Mouse (Mus musculus) limb, embryonic 12.5 days (tissue): Measurements from ENCODE around the gene Csrp1. TPM values are rescaled to one million over a fixed set of nuclear protein-coding genes. Genes with fewer than 3 reads are reported as not detected.

Experiments used
- ATAC-seq: fragments of 200-750 bp; cut with Nextera tagmentation; 2 replicates; pipeline ENCODE4 v1.8.0; 2017; ENCODE audit warnings: low read depth, moderate TSS enrichment; ENCODE audit not compliant: insufficient number of reproducible peaks, insufficient read depth, low FRiP score, low TSS enrichment
- H3K27ac ChIP-seq: fragments of 300-500 bp; sonication (generic); 2 replicates; pipeline ENCODE4 v1.5.1; 2016; ENCODE audit warnings: mild to moderate bottlenecking, moderate library complexity
- H3K27me3 ChIP-seq: fragments of 300-500 bp; sonication (generic); 2 replicates; pipeline ENCODE4 v1.6.1; 2016; ENCODE audit warnings: mild to moderate bottlenecking, moderate library complexity
- H3K36me3 ChIP-seq: fragments of 300-500 bp; sonication (generic); 2 replicates; pipeline ENCODE4 v1.6.1; 2016; ENCODE audit warnings: mild to moderate bottlenecking, moderate library complexity
- H3K4me1 ChIP-seq: fragments of 300-500 bp; sonication (generic); replicated peaks from 2 replicates; pipeline ENCODE4 v1.6.1; 2016
- H3K4me2 ChIP-seq: fragments of 300-500 bp; sonication (generic); 2 replicates; pipeline ENCODE4 v1.6.1; 2016; ENCODE audit warnings: mild to moderate bottlenecking, moderate library complexity
- H3K4me3 ChIP-seq: fragments of 300-500 bp; sonication (generic); replicated peaks from 2 replicates; pipeline ENCODE4 v1.5.1; 2016; ENCODE audit warnings: mild to moderate bottlenecking
- H3K9ac ChIP-seq: fragments of 300-500 bp; sonication (generic); replicated peaks from 2 replicates; pipeline ENCODE4 v1.6.1; 2016; ENCODE audit warnings: mild to moderate bottlenecking, moderate library complexity
- H3K9me3 ChIP-seq: fragments of 300-500 bp; sonication (generic); 2 replicates; pipeline ENCODE4 v1.6.1; 2016; ENCODE audit warnings: mild to moderate bottlenecking, moderate library complexity
- WGBS: fragments of 180-500 bp; shearing (Covaris S2); methylation state at CpG from one replicate; pipeline ENCODE4 v1.1.7; 2016; 5-methylcytosine and 5-hydroxymethylcytosine counted together
- polyA plus RNA-seq: library from polyadenylated mRNA; unstranded; fragments of >200 nt; fragmentation: Nextera tagmentation; extraction: Ambion mirVana; gene quantifications from 2 replicates; pipeline ENCODE4 v1.2.1, GENCODE M21; 2016

Gene Csrp1
- polyA plus RNA-seq, 1 experiment from 2014 or later = 63.6 TPM

DNA sequence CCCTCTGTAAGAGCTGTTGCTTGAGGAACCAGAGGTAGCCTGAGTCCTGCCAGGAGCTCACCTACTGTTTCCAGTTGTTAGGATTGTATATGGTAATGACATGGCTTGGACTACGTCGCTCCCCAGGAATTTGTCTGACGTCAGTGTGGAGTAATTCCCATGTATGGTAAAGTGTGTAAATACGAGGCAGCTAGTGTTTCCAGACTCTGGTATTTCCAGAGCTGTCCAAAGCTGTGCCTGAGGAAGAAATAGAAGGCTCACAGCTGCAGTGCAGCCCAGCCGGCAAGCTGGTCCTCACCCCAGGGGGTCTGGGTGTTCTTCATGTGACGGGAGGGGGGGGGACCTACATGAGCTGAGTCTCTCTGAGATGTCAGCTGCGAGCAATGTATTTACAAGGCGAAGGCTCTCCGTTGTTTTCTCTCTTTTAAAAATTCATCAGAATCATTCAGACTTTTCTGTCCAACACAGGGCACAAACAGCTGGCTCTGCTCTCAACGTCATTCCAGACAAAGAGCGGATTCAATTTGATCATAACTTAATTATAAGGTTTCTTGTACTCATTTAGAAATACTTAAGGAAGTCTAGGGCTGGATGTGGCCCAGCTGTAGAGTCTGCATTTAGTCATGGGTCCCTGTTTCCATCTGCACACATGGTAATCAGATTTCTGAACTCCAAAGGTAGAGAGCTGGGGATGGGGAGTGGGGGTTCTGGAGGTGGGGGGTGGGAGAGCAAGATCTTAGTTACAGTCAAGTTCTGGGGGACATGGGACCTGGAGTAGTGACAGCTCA lies 12.2 kb downstream of the Csrp1 start:
- peak overlapping the region; percentile 93 for H3K27ac ChIP-seq
- H3K4me2 ChIP-seq = peak overlapping the region; percentile 34
- no peaks in the 10 kb centered on the region for H3K36me3 ChIP-seq
- H3K27me3 ChIP-seq = no peaks in the 10 kb centered on the region
- 22% methylated on average over 11 of the region's 11 CpGs for WGBS
- no peak overlapping the region for H3K4me3 ChIP-seq
- peak; percentile 90 for ATAC-seq
- peaks cover 75% of the 10 kb centered on the region for H3K4me1 ChIP-seq
- H3K9me3 ChIP-seq = no peaks in the 10 kb centered on the region
- 0 out of 2 replicates have a peak overlapping the region, but pooled peaks have one; percentile 23 for H3K9ac ChIP-seq

DNA sequence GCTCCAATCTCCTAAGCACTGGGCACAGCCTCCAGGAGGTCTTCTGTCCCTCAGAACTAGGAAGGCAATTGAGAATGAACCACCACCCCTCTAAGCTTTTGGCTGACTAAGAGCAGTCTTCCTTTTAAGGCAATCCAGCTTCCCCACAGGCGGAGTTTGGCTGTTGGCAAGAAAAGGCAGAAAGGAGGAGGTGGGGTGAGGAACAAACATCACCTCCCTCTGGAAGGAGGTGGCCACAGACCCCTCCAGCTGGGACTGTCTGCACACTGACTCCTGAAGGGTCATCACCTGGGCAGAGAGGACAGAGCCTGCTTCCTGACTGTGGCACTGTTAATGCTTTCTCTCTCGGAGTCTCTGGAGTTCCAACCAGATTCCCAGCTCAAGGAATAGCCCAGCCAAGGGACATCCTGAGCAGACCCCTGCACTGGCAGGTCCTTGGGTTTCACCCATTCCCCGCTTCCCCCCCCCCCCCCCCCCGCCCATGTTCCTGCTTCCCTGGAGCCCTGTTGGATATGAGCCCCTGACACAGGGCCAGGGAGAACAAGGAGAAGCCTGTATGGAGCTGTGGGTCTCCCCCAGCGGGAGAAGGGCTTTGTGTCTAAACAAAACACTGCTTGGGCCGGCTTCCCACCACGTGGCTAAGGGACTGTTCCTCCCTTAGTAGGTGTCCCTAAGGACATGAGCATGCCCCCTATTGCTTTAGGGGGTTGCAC lies 14.5 kb downstream of the Csrp1 start:
- 50% methylated on average over 5 of the region's 7 CpGs for WGBS
- peak overlapping the region; percentile 36; the same call in 1 of the 2 replicates for H3K27ac ChIP-seq
- no peaks in the 10 kb centered on the region for H3K27me3 ChIP-seq
- H3K9me3 ChIP-seq = no peaks in the 10 kb centered on the region
- H3K36me3 ChIP-seq = 0 out of 2 replicates have a peak, but pooled peaks cover 5% of the 10 kb centered on the region
- H3K4me2 ChIP-seq = no peak overlapping the region
- no peak overlapping the region for H3K4me3 ChIP-seq
- no peak for ATAC-seq
- H3K9ac ChIP-seq = no peak overlapping the region
- H3K4me1 ChIP-seq = peaks cover 76% of the 10 kb centered on the region

DNA sequence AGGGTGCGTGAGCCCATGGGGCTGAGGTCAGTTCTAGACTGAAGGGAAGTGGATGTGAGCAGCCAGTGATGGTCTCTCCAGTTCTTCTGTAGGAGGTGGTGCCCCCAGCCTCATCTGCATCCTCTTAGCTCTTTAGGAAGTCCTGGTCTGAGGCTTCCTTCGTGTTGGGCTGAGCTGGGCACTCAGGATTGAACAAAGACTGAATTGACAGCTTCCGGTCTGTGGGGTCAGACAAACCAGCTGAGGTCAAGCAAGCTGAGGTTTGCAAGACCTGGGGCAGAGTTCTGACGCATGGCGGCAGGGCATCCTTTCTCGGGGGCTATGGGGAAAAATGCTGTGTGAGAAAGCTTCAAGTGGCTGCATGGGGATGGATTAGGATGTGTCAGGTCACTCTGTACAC lies 15.6 kb downstream of the Csrp1 start:
- no peaks in the 10 kb centered on the region for H3K9me3 ChIP-seq
- ATAC-seq = no peak
- H3K4me1 ChIP-seq = peaks cover 72% of the 10 kb centered on the region
- H3K27me3 ChIP-seq = no peaks in the 10 kb centered on the region
- 30% methylated on average over 6 of the region's 6 CpGs for WGBS
- H3K4me3 ChIP-seq = no peak overlapping the region
- peaks cover 14% of the 10 kb centered on the region; the same call in 1 of the 2 replicates for H3K36me3 ChIP-seq
- H3K9ac ChIP-seq = no peak overlapping the region
- H3K27ac ChIP-seq = no peak overlapping the region
- no peak overlapping the region for H3K4me2 ChIP-seq

- H3K36me3 ChIP-seq = peaks cover 48% of the 10 kb centered on the region
- H3K9me3 ChIP-seq = no peaks in the 10 kb centered on the region
- no peak overlapping the region for H3K9ac ChIP-seq
- 89% methylated on average over 7 of the region's 7 CpGs for WGBS
- ATAC-seq = no peak
- peaks cover 10% of the 10 kb centered on the region for H3K4me1 ChIP-seq
- H3K27me3 ChIP-seq = no peaks in the 10 kb centered on the region
- no peak overlapping the region for H3K4me3 ChIP-seq
- peak overlapping the region; percentile 35; the same call in 1 of the 2 replicates for H3K27ac ChIP-seq
- no peak overlapping the region for H3K4me2 ChIP-seq
These were observed 25.1 kb downstream of the Csrp1 start for GRCm38 (mm10) chr1:135744987-135745386.

DNA sequence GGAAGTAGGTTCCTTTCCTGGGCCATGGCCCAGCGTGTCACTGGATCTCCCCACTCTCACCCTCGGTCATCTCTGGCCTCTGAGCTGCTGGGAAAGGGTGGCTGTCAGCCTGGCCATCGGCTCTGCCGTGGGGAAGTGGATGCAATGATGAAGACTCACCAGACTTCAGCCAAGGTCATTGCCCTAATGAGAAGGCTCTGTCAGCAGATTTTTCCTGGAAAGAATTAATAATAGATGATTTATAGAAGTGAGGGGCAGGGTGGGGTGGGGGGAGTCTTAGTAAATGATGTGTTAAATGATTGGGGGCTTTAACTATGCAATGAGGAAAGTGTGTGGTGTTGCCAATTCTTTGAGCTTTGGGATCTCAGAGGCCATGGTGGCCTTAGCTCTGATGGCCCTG lies 26.4 kb downstream of the Csrp1 start:
- no peaks in the 10 kb centered on the region for H3K9me3 ChIP-seq
- peaks cover 4% of the 10 kb centered on the region for H3K4me1 ChIP-seq
- H3K27me3 ChIP-seq = no peaks in the 10 kb centered on the region
- no peak for ATAC-seq
- H3K27ac ChIP-seq = no peak overlapping the region
- H3K4me2 ChIP-seq = no peak overlapping the region
- no peak overlapping the region for H3K9ac ChIP-seq
- H3K4me3 ChIP-seq = no peak overlapping the region
- WGBS = 61% methylated on average over 4 of the region's 4 CpGs
- H3K36me3 ChIP-seq = peaks cover 57% of the 10 kb centered on the region

DNA sequence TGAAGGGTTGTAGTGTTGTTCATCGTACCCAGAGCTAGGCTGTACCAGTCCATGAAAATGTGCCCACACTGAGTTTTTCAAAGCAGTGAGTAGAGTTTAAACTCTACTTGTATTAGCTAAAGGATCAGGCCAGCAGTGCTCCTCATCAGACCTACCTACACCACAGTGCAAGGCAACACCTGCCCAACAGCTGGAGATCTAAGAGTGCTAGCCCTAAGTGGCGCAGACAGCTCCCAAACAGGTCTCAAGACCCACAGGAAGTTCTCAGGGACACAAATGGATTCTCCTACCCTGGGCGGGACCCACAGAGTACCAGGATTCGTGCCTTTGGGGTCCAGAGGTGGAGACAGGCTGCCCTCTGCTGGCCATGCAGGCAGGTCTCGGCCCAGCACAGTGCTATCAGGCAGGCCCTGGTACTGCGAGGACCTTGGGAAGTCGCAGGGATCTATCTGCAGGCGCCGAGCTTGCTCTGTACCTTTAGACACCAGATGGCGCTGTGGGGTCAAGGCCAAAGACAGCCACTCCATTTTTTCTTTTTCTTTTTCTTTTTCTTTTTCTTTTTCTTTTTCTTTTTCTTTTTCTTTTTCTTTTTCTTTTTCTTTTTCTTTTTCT lies 33.0 kb downstream of the Csrp1 start:
- Histone ChIP-seq H3K4me1 (peaks cover 6% of the 10 kb centered on the region; the same call in 1 of the 2 replicates), H3K27ac (no peak overlapping the region), H3K9me3 (no peaks in the 10 kb centered on the region), H3K9ac (no peak overlapping the region), H3K27me3 (no peaks in the 10 kb centered on the region), H3K4me3 (no peak overlapping the region), H3K4me2 (no peak overlapping the region), H3K36me3 (peaks cover 37% of the 10 kb centered on the region)
- ATAC-seq = peak; percentile 97
- 11% methylated on average over 10 of the region's 10 CpGs for WGBS

- Histone ChIP-seq H3K27ac (no peak overlapping the region), H3K9me3 (no peaks in the 10 kb centered on the region), H3K9ac (no peak overlapping the region), H3K4me3 (no peak overlapping the region), H3K36me3 (peaks cover 17% of the 10 kb centered on the region), H3K4me1 (peaks cover 6% of the 10 kb centered on the region; the same call in 1 of the 2 replicates), H3K27me3 (no peaks in the 10 kb centered on the region), H3K4me2 (no peak overlapping the region)
- ATAC-seq = no peak
- WGBS = 40% methylated on average over 9 of the region's 9 CpGs
These were observed 35.4 kb downstream of the Csrp1 start for GRCm38 (mm10) chr1:135755287-135755686.

DNA sequence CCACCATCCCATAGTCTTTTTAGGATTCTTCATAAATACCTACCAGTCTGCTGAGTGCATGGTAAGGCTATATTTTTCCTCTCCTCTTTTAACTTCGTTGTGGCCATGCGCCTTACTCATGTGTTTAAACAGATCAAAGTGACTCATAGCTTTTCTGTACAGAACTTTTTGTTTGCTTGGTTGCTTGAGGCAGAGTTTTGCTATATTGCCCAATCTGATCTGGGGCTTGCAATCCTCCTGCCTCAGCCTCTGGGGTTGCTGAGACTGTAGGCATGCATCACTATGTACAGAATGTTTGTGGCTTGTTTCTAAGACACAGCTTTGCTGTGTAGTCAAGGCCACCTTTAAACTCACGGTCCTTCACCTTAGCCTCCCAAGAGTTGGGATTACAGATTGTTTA lies 36.1 kb downstream of the Csrp1 start:
- Histone ChIP-seq H3K4me1 (peaks cover 6% of the 10 kb centered on the region; the same call in 1 of the 2 replicates), H3K27me3 (no peaks in the 10 kb centered on the region), H3K36me3 (peaks cover 11% of the 10 kb centered on the region), H3K27ac (no peak overlapping the region), H3K4me3 (no peak overlapping the region), H3K9me3 (no peaks in the 10 kb centered on the region), H3K4me2 (no peak overlapping the region), H3K9ac (no peak overlapping the region)
- WGBS = 85% methylated on average over 3 of the region's 3 CpGs
- no peak for ATAC-seq

DNA sequence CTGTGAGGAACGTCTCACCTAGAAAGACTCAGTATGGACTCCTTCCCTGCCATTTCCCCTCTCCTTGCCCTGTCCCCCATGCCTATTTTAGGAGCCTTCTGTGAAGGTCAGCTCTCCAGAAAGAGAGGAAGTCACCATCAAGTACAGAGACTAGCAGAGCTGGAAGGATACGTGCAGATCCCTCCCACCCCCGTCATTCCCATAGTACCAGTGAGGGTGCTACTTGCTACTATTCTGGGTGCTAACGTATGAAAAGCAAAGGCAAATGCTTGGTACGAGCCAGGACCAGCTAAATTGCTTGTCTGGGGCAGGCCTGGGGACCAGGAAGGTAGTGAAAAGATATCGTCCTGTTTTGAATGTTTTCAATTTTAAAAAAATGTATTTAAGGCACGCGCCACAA lies 37.4 kb downstream of the Csrp1 start:
- no peak overlapping the region for H3K9ac ChIP-seq
- H3K4me2 ChIP-seq = no peak overlapping the region
- peaks cover 6% of the 10 kb centered on the region; the same call in 1 of the 2 replicates for H3K4me1 ChIP-seq
- no peaks in the 10 kb centered on the region for H3K9me3 ChIP-seq
- no peak for ATAC-seq
- WGBS = 70% methylated on average over 8 of the region's 8 CpGs
- H3K27ac ChIP-seq = no peak overlapping the region
- H3K36me3 ChIP-seq = no peaks in the 10 kb centered on the region
- no peak overlapping the region for H3K4me3 ChIP-seq
- no peaks in the 10 kb centered on the region for H3K27me3 ChIP-seq

- WGBS = 48% methylated on average over 4 of the region's 4 CpGs
- Histone ChIP-seq H3K9ac (no peak overlapping the region), H3K9me3 (no peaks in the 10 kb centered on the region), H3K36me3 (no peaks in the 10 kb centered on the region), H3K27ac (no peak overlapping the region), H3K4me1 (peaks cover 17% of the 10 kb centered on the region), H3K27me3 (no peaks in the 10 kb centered on the region), H3K4me2 (no peak overlapping the region), H3K4me3 (no peak overlapping the region)
- no peak for ATAC-seq
These were observed 39.8 kb downstream of the Csrp1 start for GRCm38 (mm10) chr1:135759685-135760084.

DNA sequence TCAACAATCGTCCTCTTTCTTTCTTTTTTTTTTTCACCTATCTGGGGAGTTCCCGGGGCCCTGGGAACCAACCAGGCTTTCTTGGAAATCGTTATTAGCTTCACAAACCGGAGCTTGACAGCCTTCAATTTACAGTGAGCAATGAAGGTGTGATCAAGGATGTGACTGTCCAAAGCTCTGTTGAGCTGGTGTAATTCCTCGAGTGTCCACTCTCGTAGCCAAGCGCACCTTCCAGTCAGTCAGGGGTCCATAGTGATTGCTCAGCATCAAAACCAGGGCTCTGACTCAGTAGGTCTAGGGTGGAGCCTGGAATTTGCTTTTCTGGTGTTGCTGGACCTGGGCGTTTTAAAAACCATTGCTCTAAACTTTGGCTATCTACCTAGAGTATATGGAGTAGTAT lies 40.4 kb downstream of the Csrp1 start:
- no peaks in the 10 kb centered on the region for H3K9me3 ChIP-seq
- WGBS = 71% methylated on average over 8 of the region's 8 CpGs

More for the DNA sequence above, 40.4 kb downstream of the Csrp1 start:
- no peak overlapping the region for H3K9ac ChIP-seq
- H3K4me2 ChIP-seq = no peak overlapping the region
- H3K4me1 ChIP-seq = peaks cover 15% of the 10 kb centered on the region
- no peak for ATAC-seq
- no peaks in the 10 kb centered on the region for H3K36me3 ChIP-seq
- no peak overlapping the region for H3K4me3 ChIP-seq
- H3K27me3 ChIP-seq = peaks cover 4% of the 10 kb centered on the region; the same call in 1 of the 2 replicates
- no peak overlapping the region for H3K27ac ChIP-seq
